Mouse (Mus musculus): ENCODE data around the gene Vmn1r179.
"Not testable (repeated sequence)": the region's sequence is repeated elsewhere in the genome, so short reads cannot be mapped to it uniquely, and the experiment has no call there.

Gene Vmn1r179

GRCm38 (mm10) chr7:23926678-23927077 lies at the start of gene Vmn1r179:
Gene Vmn1r179, plus strand, starts transcription at chr7:23926978.
- DNase-seq = no peak

GRCm38 (mm10) chr7:23891709-23892108 lies 35.1 kb upstream of the Vmn1r179 start, which contains the start of gene Vmn1r178:
Gene Vmn1r178, plus strand, starts transcription at chr7:23892009.
- no peak for DNase-seq

- no peak for DNase-seq
Measured at GRCm38 (mm10) chr7:23950332-23950731, 23.6 kb downstream of the Vmn1r179 start, which contains the start of gene Vmn1r180. Gene Vmn1r180, plus strand, starts transcription at chr7:23950632.

- peak in 1 of 2 experiments; percentile 19 for DNase-seq
Measured at GRCm38 (mm10) chr7:23968044-23968443, 41.3 kb downstream of the Vmn1r179 start.

GRCm38 (mm10) chr7:23974315-23974714 lies 47.5 kb downstream of the Vmn1r179 start, which contains the start of gene Vmn1r181:
Gene Vmn1r181, plus strand, starts transcription at chr7:23974615.
- not testable (repeated sequence) for DNase-seq

Data from kidney, postnatal 25 days (tissue).